Mouse (Mus musculus) midbrain, embryonic 14.5 days (tissue): ENCODE results near the gene Med9. TPM values are rescaled to one million over a fixed set of nuclear protein-coding genes. Genes with fewer than 3 reads are reported as not detected.

ENCODE experiments used
- ATAC-seq: fragments of 200-750 bp; cut with Nextera tagmentation; 2 replicates; pipeline ENCODE4 v1.8.0; 2017; ENCODE audit warnings: moderate number of reproducible peaks, moderate library complexity; ENCODE audit not compliant: low FRiP score, low TSS enrichment
- DNase-seq: peaks from one replicate; pipeline ENCODE4 v3.0.0-alpha.2; 2015
- H3K27ac ChIP-seq: fragments of 300-500 bp; sonication (generic); replicated peaks from 2 replicates; pipeline ENCODE4 v1.5.1; 2014; ENCODE audit warnings: mild to moderate bottlenecking, low read depth, low read length, moderate library complexity
- H3K27me3 ChIP-seq: fragments of 300-500 bp; sonication (generic); 2 replicates; pipeline ENCODE4 v1.6.1; 2014; ENCODE audit warnings: low read length, control low read depth, mixed read lengths; ENCODE audit not compliant: control insufficient read depth, insufficient read depth
- H3K36me3 ChIP-seq: fragments of 300-500 bp; sonication (generic); 2 replicates; pipeline ENCODE4 v1.6.1; 2014; ENCODE audit warnings: low read length, control low read depth; ENCODE audit not compliant: control insufficient read depth, insufficient read depth
- H3K4me1 ChIP-seq: fragments of 300-500 bp; sonication (generic); 2 replicates; pipeline ENCODE4 v1.6.1; 2014; ENCODE audit warnings: mild to moderate bottlenecking, antibody characterized with exemption, low read length, control low read depth; ENCODE audit not compliant: control insufficient read depth, insufficient read depth
- H3K4me2 ChIP-seq: fragments of 300-500 bp; sonication (generic); 2 replicates; pipeline ENCODE4 v1.6.1; 2014; ENCODE audit warnings: mild to moderate bottlenecking, low read length, moderate library complexity
- H3K4me3 ChIP-seq: fragments of 300-500 bp; sonication (generic); replicated peaks from 2 replicates; pipeline ENCODE4 v1.5.1; 2014; ENCODE audit warnings: low read depth, low read length
- H3K9ac ChIP-seq: fragments of 300-500 bp; sonication (generic); replicated peaks from 2 replicates; pipeline ENCODE4 v1.6.1; 2014; ENCODE audit warnings: mild to moderate bottlenecking, low read length, moderate library complexity
- H3K9me3 ChIP-seq: fragments of 300-500 bp; sonication (generic); 2 replicates; pipeline ENCODE4 v1.6.1; 2016; ENCODE audit warnings: low read length, control low read depth, mixed read lengths; ENCODE audit not compliant: control insufficient read depth
- WGBS: fragments of 180-500 bp; shearing (Covaris S2); extraction: QIAGEN DNeasy Blood & Tissue Kit; methylation state at CpG from one replicate; pipeline ENCODE4 v1.1.7; 2014; 5-methylcytosine and 5-hydroxymethylcytosine counted together
- polyA plus RNA-seq: library from polyadenylated mRNA; unstranded; fragments of >200 nt; fragmentation: Nextera tagmentation; extraction: Ambion mirVana; gene quantifications from 2 replicates; pipeline ENCODE4 v1.2.1, GENCODE M21; 2014

Gene Med9
- polyA plus RNA-seq, 1 experiment from 2014 or later, result 31.4 TPM

GRCm38 (mm10) chr11:59960476-59961337, 12.7 kb downstream of the Med9 start:
- Histone ChIP-seq H3K36me3 (peaks cover 14% of the 10 kb centered on the region), H3K9me3 (no peaks in the 10 kb centered on the region), H3K4me3 (no peak overlapping the region), H3K27me3 (peaks cover 21% of the 10 kb centered on the region), H3K4me1 (peaks cover 19% of the 10 kb centered on the region), H3K4me2 (no peak overlapping the region), H3K27ac (no peak overlapping the region), H3K9ac (no peak overlapping the region)
- ATAC-seq (no peak), DNase-seq (no peak)
- WGBS, result 92% methylated on average over 20 of the region's 20 CpGs

- ATAC-seq, result no peak
- WGBS, result 91% methylated on average over 9 of the region's 9 CpGs
Observed at GRCm38 (mm10) chr11:59961338-59961875, 13.4 kb downstream of the Med9 start.

GRCm38 (mm10) chr11:59962590-59962989, 14.6 kb downstream of the Med9 start:
- WGBS, result 74% methylated on average over 3 of the region's 3 CpGs
- H3K9me3 ChIP-seq, result no peaks in the 10 kb centered on the region
- H3K9ac ChIP-seq, result no peak overlapping the region
- H3K27me3 ChIP-seq, result peaks cover 21% of the 10 kb centered on the region
- no peak for DNase-seq
- ATAC-seq, result no peak
- H3K27ac ChIP-seq, result no peak overlapping the region
- H3K36me3 ChIP-seq, result peaks cover 14% of the 10 kb centered on the region
- no peak overlapping the region for H3K4me3 ChIP-seq
- H3K4me2 ChIP-seq, result no peak overlapping the region
- H3K4me1 ChIP-seq, result peaks cover 19% of the 10 kb centered on the region

More at GRCm38 (mm10) chr11:59961338-59961875, 13.4 kb downstream of the Med9 start:
- no peaks in the 10 kb centered on the region for H3K9me3 ChIP-seq
- no peak overlapping the region for H3K4me3 ChIP-seq
- peaks cover 14% of the 10 kb centered on the region for H3K36me3 ChIP-seq
- H3K27ac ChIP-seq, result no peak overlapping the region
- H3K4me1 ChIP-seq, result peaks cover 19% of the 10 kb centered on the region
- no peak overlapping the region for H3K4me2 ChIP-seq
- DNase-seq, result no peak
- peaks cover 21% of the 10 kb centered on the region for H3K27me3 ChIP-seq
- H3K9ac ChIP-seq, result no peak overlapping the region

DNA sequence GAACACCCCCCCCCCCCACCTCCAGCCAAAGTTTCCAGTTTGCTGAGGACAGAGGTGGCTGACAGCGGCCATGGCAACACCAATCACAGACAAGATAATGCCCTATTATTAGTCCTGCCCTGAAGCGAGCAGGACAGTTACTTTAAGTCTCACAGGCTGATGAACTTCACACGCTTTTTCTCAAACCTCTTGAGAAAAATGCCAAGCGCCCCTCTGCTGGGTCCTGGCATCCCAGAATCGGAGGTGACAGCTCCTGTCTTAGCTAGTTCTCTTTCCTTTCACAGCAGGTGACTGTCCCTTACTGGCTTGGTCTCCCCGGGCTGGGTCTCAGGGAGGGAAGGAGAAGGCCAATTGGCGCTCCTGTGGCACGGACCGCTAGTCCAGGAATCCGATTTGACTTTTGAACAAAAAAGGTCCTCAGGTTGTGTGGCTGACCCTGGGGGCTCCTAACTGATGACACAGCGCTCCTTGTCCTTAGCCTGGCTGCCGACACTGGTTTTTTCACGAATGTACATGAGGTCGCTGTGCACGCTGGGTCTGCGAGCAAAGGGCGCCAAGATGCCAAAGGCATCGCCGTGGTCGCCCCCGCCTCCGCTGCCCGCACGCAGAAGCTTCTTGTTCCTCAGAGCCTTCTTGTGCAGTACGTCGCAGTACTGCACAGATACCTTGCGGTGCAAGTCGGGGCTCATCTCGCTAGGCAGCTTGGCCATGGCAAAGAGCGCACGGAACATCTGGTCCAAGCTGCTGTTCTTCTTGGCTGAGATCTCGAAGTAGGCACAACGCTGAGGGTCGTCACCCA, 15.6 kb downstream of the Med9 start:
- Histone ChIP-seq H3K9me3 (no peaks in the 10 kb centered on the region), H3K9ac (no peak overlapping the region), H3K36me3 (peaks cover 14% of the 10 kb centered on the region), H3K27me3 (peaks cover 21% of the 10 kb centered on the region), H3K27ac (no peak overlapping the region), H3K4me3 (peak overlapping the region; percentile 37), H3K4me1 (peaks cover 19% of the 10 kb centered on the region), H3K4me2 (peak overlapping the region; percentile 81)
- WGBS, result 5% methylated on average over 34 of the region's 34 CpGs
- DNase-seq, result peak; percentile 41
- no peak for ATAC-seq

DNA sequence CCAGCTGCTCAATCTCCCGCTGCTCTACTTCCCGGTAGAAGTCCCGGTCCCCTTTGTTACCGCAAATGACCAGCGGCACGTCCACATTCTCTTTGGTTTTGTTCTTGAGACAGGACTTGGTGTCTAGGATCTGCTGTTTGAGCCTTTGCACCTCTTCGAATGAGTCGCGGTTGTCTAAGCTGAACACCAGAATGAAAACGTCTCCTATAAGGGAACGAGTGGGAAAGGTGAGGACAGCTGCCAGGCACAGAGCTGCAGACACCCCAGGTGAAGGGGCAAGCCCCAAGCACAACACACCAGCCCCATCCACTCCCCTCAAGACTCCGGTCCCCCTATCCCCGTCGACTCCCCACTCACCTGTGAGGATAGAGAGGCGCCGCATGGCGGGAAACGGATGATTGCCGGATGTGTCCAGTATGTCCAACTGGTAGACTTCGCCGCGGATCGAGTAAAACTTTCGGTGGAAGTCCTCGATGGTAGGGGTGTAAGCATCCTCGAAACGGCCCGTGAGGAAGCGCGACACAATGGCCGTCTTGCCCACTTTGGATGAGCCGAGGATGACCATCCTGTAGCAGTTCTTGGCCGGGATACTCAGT, 16.3 kb downstream of the Med9 start:
- Histone ChIP-seq H3K4me3 (peak overlapping the region; percentile 37), H3K36me3 (peaks cover 14% of the 10 kb centered on the region), H3K27me3 (peaks cover 21% of the 10 kb centered on the region), H3K4me1 (peaks cover 19% of the 10 kb centered on the region), H3K9ac (peak overlapping the region; percentile 45; the same call in 1 of the 2 replicates), H3K4me2 (peak overlapping the region; percentile 81), H3K27ac (no peak overlapping the region), H3K9me3 (no peaks in the 10 kb centered on the region)
- ATAC-seq (no peak), DNase-seq (no peak)
- WGBS, result 2% methylated on average over 33 of the region's 33 CpGs

DNA sequence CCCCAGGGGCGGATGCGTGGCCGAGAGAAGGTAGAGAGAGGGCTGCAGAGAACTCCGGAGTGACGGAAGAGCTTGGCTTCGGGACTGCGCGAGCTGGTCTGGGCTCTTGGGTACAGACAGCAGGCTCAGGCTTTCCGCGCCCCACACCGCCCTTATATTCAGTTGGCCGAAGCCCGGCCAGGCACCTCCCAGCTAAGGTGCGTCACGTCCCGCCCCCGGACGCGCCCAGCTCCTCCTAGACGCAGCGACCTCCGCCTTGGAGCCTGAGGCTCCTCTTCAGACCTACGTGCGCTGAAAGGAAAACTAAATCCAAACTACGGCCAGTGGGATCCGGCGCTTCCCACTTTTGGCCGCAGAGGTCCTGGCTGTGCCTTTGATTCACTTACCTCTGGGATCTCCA, 16.8 kb downstream of the Med9 start, which contains the start of gene Rasd1:
TSS of gene Rasd1 (minus strand) at position 127 of the 400 bp plus-strand sequence.
- ATAC-seq, result peak; percentile 24; the same call in 1 of the 2 replicates

DNA sequence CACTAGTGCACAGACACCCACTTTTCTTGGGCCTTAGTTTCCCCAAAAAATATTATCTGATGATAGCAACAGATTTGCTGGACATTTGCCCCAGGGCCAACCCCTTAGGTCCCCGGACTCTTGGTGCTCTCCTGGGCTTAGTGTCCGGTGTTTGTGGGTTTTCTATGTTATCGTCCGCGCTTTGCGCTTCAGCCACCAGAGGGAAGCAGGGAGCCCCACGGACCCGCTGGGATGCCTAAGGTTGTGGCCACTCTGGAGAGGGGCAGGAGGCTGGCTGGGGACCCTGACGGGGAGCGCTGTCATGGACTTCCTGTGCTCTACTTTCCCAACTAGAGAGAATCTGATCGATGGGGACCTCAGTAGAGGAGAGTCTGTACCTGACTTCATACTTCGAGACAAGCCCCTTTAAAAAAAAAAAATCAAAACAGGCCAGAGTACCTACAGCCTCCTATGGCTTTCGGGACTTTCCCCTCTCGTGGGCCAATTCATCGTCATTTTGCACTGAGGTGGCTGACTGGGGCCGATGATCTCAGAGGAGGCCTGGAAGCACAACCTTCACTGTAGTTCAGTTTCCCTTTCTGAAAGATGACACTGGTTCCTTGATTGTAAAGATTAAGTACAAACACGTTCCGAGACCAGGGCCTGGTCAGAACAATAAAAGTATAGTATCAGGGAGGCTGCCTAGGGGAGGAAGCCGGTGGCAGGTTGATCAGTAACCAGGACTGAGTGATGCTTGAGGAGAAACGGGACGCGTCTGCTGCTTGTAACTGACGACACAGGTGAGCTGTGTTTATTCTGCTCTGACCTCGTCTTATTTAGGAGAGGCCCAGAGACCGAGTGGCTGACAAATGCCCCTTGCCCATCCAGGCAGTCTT, 17.5 kb downstream of the Med9 start:
- Histone ChIP-seq H3K4me2 (peak overlapping the region; percentile 81), H3K4me3 (peak overlapping the region; percentile 37), H3K36me3 (peaks cover 12% of the 10 kb centered on the region), H3K4me1 (peaks cover 19% of the 10 kb centered on the region), H3K27me3 (peaks cover 21% of the 10 kb centered on the region), H3K27ac (no peak overlapping the region), H3K9me3 (no peaks in the 10 kb centered on the region), H3K9ac (peak overlapping the region; percentile 45; the same call in 1 of the 2 replicates)
- WGBS, result 38% methylated on average over 25 of the region's 25 CpGs
- ATAC-seq (peak; percentile 48; the same call in 1 of the 2 replicates), DNase-seq (peak; percentile 86)

More for the DNA sequence above, 16.8 kb downstream of the Med9 start, which contains the start of gene Rasd1:
- H3K27ac ChIP-seq, result no peak within 1 kb of the TSS
- peak; percentile 56 for DNase-seq
- WGBS, result under 1% methylated on average over 28 of the region's 28 CpGs
- peak within 1 kb of the TSS; percentile 45; the same call in 1 of the 2 replicates for H3K9ac ChIP-seq
- H3K9me3 ChIP-seq, result no peaks in the 10 kb centered on the region
- peak within 1 kb of the TSS; percentile 81 for H3K4me2 ChIP-seq
- H3K27me3 ChIP-seq, result peaks cover 21% of the 10 kb centered on the region
- H3K4me3 ChIP-seq, result peak within 1 kb of the TSS; percentile 37
- H3K36me3 ChIP-seq, result peaks cover 14% of the 10 kb centered on the region
- H3K4me1 ChIP-seq, result peaks cover 19% of the 10 kb centered on the region
